Mouse (Mus musculus) neural tube, embryonic 12.5 days (tissue): Measurements from ENCODE around the gene Cdc42. TPM values are rescaled to one million over a fixed set of nuclear protein-coding genes. Genes with fewer than 3 reads are reported as not detected.

Source experiments
- ATAC-seq: fragments of 200-750 bp; cut with Nextera tagmentation; 2 replicates; pipeline ENCODE4 v1.8.0; 2017; ENCODE audit warnings: low read depth, mild to moderate bottlenecking, moderate TSS enrichment, moderate library complexity; ENCODE audit not compliant: low FRiP score
- H3K27ac ChIP-seq: fragments of 300-500 bp; sonication (generic); 2 replicates; pipeline ENCODE4 v1.5.1; 2016
- H3K27me3 ChIP-seq: fragments of 300-500 bp; sonication (generic); replicated peaks from 2 replicates; pipeline ENCODE4 v1.6.1; 2016; ENCODE audit warnings: mild to moderate bottlenecking
- H3K36me3 ChIP-seq: fragments of 300-500 bp; sonication (generic); 2 replicates; pipeline ENCODE4 v1.6.1; 2016; ENCODE audit warnings: mild to moderate bottlenecking
- H3K4me1 ChIP-seq: fragments of 300-500 bp; sonication (generic); 2 replicates; pipeline ENCODE4 v1.6.1; 2016
- H3K4me2 ChIP-seq: fragments of 300-500 bp; sonication (generic); replicated peaks from 2 replicates; pipeline ENCODE4 v1.6.1; 2016; ENCODE audit warnings: mild to moderate bottlenecking
- H3K4me3 ChIP-seq: fragments of 300-500 bp; sonication (generic); 2 replicates; pipeline ENCODE4 v1.5.1; 2016
- H3K9ac ChIP-seq: fragments of 300-500 bp; sonication (generic); 2 replicates; pipeline ENCODE4 v1.6.1; 2016; ENCODE audit warnings: mild to moderate bottlenecking
- H3K9me3 ChIP-seq: fragments of 300-500 bp; sonication (generic); 2 replicates; pipeline ENCODE4 v1.6.1; 2016; ENCODE audit warnings: mild to moderate bottlenecking
- WGBS: fragments of 180-500 bp; shearing (Covaris S2); methylation state at CpG from one replicate; pipeline ENCODE4 v1.1.7; 2016; 5-methylcytosine and 5-hydroxymethylcytosine counted together
- polyA plus RNA-seq: library from polyadenylated mRNA; unstranded; fragments of >200 nt; fragmentation: Nextera tagmentation; extraction: Ambion mirVana; gene quantifications from 2 replicates; pipeline ENCODE4 v1.2.1, GENCODE M21; 2016

The Cdc42 gene
- polyA plus RNA-seq = 665 and 674 TPM in 2 replicates

DNA sequence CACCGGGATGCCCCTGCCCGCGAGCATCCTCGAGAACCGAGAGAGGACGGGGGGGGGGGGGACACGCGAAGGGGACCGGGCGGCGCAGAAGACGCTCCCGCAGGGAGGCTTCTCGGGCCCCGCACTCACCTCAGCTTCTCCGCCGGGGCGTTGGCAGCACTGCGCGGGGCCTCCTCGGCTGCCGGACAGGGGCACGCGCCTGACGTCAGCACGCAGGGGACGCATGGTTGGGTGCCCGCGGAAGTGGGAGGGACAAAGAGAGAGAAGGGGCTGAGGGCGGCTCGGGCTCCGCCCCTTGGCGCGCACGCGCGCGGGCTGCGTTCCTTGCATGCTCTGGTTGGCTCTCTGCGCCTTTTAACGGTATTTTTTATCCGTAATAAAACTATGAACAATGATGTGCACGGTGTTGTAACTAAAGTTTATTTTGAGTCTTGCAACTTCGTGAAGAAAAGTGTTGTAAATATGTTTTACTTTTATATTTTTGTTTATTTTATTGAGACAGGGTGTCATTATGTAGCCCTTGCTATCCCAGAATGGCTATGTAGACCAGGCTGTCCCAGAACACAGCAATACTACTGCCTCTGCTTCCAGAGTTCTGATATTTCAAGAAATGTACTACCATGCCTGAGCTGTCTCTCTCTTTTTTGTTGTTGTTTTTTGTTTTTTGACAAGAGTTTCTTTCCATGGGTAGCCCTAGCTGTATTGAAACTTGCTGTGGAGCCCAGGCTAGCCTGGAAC is at the start of gene Cdc42:
Gene Cdc42 (minus strand): TSS at position 204 of the 738 bp plus-strand sequence.
- ATAC-seq = peak; percentile 96
- H3K27me3 ChIP-seq = no peaks in the 10 kb centered on the region
- H3K4me3 ChIP-seq = peak within 1 kb of the TSS; percentile 97
- H3K4me1 ChIP-seq = peaks cover 21% of the 10 kb centered on the region
- peak within 1 kb of the TSS; percentile 96 for H3K27ac ChIP-seq
- H3K9ac ChIP-seq = peak within 1 kb of the TSS; percentile 99
- H3K36me3 ChIP-seq = no peaks in the 10 kb centered on the region
- H3K4me2 ChIP-seq = peak within 1 kb of the TSS; percentile 78
- WGBS = under 1% methylated on average over 33 of the region's 44 CpGs
- H3K9me3 ChIP-seq = no peaks in the 10 kb centered on the region

DNA sequence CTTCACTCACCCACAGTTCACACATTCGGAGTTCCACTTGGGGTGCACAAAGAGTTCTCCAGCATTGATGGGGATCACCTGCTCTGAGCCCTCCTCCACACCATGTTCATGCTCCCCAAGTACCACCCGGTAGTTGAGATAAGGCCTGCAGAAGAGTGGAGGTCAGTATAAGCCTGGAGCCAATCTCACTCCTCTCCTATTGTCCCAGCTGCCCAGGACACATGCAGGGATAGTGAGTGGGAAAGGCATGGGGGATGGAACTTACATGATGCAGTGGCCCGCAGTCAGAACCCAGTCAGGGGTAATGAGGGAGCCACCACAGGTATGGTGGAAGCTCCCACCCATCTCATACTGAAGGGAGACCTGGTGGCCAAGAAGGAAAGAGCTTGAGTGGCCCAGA is 48.1 kb upstream of the Cdc42 start:
- Histone ChIP-seq H3K9me3 (no peaks in the 10 kb centered on the region), H3K27ac (no peak overlapping the region), H3K27me3 (no peaks in the 10 kb centered on the region), H3K4me3 (no peak overlapping the region), H3K4me1 (no peaks in the 10 kb centered on the region), H3K4me2 (no peak overlapping the region), H3K9ac (no peak overlapping the region), H3K36me3 (no peaks in the 10 kb centered on the region)
- ATAC-seq = no peak
- WGBS = 87% methylated on average over 3 of the region's 3 CpGs

DNA sequence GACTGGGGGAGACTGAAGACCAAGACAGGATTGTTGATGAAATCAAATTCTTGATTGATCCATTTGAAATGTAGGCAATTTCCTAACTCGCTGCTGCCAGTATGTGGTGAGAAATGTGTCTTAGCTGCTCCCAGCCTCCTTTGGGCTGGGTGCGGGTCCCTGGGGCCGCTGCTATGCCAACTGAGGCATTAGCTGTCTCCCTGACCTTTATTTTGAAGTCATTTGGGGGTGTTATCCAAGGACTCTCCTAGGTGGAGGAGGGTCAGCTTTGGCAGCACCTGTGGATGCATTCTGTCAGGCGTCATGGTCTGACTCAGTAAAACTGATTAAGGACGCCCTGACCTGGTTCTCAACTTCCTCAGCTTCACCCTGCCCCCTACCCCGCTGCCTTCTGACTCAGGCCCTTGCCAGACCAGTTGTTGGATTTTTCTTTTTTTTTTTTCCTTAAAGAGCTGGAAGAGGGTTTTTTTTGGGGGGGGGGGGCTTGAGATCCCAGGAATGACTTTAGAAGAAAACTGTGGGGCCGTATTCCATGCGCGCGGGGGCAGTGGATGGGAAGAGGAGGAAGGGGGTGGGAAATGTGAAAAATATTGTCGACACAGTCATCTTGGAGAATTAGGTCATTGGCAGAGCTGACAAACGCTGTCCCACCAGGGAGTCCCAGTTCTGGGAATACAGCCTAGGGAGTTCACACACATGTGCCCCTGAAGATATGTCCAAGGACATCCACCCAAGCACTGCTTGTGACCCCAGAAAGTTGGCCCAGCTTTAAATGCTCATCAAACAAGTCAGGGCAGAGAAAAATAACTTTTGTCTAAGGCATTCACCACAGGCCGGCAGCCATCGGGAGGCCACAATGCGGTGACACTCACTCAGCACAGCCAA is 39.4 kb upstream of the Cdc42 start:
- 82% methylated on average over 15 of the region's 15 CpGs for WGBS
- Histone ChIP-seq H3K4me1 (no peaks in the 10 kb centered on the region), H3K9me3 (0 out of 2 replicates have a peak, but pooled peaks cover 4% of the 10 kb centered on the region), H3K9ac (no peak overlapping the region), H3K4me2 (no peak overlapping the region), H3K27me3 (no peaks in the 10 kb centered on the region), H3K4me3 (no peak overlapping the region), H3K36me3 (no peaks in the 10 kb centered on the region), H3K27ac (no peak overlapping the region)
- ATAC-seq = no peak

DNA sequence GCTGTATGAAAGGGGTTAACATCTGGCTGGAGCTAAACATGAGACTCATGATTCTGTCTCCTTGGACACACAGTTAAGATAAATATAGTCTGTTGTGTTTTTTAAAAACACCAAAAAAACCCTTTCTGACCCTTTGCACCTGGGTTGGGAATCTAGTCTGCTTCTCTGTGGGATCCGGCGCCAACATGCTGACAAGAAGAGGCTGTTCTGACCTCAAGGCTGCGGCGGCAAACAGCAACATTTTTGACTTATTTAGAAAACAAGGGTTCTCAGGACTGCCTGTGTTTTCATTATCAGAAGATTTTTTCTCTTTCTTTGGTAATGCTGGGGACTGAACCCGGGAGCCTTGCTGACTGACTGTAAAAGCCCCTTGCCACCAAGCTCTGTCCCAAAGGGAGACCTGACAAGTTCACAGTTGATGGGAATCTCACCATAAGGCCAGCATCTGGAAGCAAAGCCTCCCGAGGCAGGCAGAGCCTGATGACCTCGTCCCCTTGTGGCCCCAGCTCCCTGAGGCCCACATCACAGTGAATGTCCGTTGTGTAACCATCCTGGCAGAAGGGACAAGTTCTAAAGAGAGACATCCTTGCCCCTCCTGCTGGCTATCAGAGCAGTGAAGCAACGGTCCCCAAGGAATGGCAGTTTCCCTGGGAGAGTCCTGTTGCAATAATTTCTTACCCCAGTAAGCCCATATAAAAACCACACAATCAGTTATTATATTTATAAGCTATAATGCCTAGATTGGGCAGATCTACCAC is 36.0 kb upstream of the Cdc42 start:
- no peak for ATAC-seq
- Histone ChIP-seq H3K9ac (peak overlapping the region; percentile 4; the same call in 1 of the 2 replicates), H3K9me3 (0 out of 2 replicates have a peak, but pooled peaks cover 4% of the 10 kb centered on the region), H3K36me3 (0 out of 2 replicates have a peak, but pooled peaks cover 3% of the 10 kb centered on the region), H3K4me3 (no peak overlapping the region), H3K4me2 (no peak overlapping the region), H3K4me1 (peaks cover 6% of the 10 kb centered on the region; the same call in 1 of the 2 replicates), H3K27ac (no peak overlapping the region), H3K27me3 (no peaks in the 10 kb centered on the region)
- 68% methylated on average over 9 of the region's 9 CpGs for WGBS

DNA sequence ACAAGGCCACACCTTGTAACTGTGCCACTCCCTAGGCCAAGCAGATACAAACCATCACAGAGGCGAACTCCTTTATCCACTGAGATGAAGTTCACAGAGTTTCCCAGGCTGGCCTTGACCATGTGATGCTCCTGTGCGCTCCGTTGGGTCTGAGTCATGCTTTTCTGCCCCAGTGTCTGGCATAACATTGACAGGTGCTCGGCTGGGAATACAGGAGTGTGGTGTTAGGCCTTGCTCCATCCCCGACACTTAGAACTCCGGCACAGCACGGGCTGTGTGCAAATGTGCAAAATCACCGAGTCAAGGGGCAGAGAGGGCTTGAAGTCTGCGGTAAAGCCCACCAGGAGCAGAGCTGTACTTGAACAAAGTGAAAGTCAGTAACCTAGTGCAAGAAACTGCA is 35.4 kb upstream of the Cdc42 start:
- Histone ChIP-seq H3K9ac (no peak overlapping the region), H3K27me3 (no peaks in the 10 kb centered on the region), H3K9me3 (0 out of 2 replicates have a peak, but pooled peaks cover 4% of the 10 kb centered on the region), H3K4me1 (peaks cover 6% of the 10 kb centered on the region; the same call in 1 of the 2 replicates), H3K27ac (no peak overlapping the region), H3K4me2 (no peak overlapping the region), H3K4me3 (no peak overlapping the region), H3K36me3 (0 out of 2 replicates have a peak, but pooled peaks cover 3% of the 10 kb centered on the region)
- ATAC-seq = no peak
- WGBS = 89% methylated on average over 9 of the region's 9 CpGs

DNA sequence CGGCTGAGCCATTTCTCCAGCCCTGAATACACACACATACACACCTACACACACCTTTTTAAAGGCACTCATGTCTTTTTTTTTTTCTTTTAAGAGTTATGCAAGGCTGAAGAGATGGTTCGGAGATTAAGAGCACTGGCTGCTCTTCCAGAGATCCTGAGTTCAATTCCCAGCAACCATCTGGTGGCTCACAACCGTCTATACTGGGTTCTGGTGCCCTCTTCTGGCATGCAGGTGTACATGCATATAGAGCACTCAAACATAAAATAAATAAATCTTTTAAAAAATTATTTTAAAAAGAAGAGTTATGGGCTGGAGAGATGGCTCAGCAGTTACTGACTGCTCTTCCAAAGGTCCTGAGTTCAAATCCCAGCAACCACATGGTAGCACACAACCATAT is 33.8 kb upstream of the Cdc42 start:
- Histone ChIP-seq H3K4me1 (peaks cover 16% of the 10 kb centered on the region; the same call in 1 of the 2 replicates), H3K27ac (no peak overlapping the region), H3K36me3 (0 out of 2 replicates have a peak, but pooled peaks cover 3% of the 10 kb centered on the region), H3K27me3 (no peaks in the 10 kb centered on the region), H3K9me3 (0 out of 2 replicates have a peak, but pooled peaks cover 4% of the 10 kb centered on the region), H3K9ac (no peak overlapping the region), H3K4me2 (no peak overlapping the region), H3K4me3 (no peak overlapping the region)
- no peak for ATAC-seq
- 94% methylated on average over 3 of the region's 3 CpGs for WGBS

DNA sequence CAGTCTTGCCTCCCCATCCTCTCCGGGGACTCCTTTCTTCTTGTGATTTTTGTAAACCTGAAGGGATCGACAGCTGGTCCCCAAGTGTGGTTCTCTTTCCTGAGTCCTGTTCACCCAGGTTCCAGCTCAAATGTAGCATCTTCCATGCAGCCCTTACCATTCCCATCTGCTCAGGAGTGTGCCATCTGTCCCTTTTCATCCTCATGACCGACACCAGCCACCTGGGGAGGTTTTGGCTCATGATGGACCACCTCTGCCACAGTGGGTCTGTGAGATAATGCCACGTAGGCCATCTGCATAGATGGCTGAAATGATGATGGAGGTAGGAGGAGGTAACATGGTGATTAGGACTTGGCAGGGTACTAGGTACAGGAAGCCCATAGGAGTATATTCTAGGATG is 32.7 kb upstream of the Cdc42 start:
- Histone ChIP-seq H3K27ac (no peak overlapping the region), H3K4me2 (no peak overlapping the region), H3K9ac (no peak overlapping the region), H3K27me3 (no peaks in the 10 kb centered on the region), H3K36me3 (0 out of 2 replicates have a peak, but pooled peaks cover 3% of the 10 kb centered on the region), H3K9me3 (no peaks in the 10 kb centered on the region), H3K4me3 (no peak overlapping the region), H3K4me1 (peaks cover 16% of the 10 kb centered on the region; the same call in 1 of the 2 replicates)
- WGBS = 89% methylated on average over 4 of the region's 4 CpGs
- no peak for ATAC-seq

DNA sequence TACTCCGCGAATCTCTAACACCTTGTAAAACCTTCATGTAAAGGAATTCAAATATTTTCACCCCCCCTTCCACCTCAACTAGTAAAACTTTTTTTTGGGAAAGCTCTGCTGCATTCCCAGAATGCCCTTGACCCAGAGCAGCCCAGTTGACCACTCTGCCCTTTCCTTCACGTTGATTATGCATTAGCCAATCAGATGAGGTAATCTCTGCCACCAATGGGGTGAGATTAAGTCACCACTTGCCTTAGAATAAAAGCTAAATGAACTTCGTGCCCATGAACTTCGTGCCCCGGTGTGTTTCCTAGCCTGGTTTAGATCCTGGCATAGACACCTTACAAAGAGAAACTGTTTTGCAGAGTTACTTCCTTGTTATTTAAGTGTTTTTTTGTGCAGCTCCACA is 31.5 kb upstream of the Cdc42 start:
- Histone ChIP-seq H3K9me3 (no peaks in the 10 kb centered on the region), H3K27me3 (no peaks in the 10 kb centered on the region), H3K4me1 (peaks cover 16% of the 10 kb centered on the region; the same call in 1 of the 2 replicates), H3K27ac (no peak overlapping the region), H3K9ac (0 out of 2 replicates have a peak overlapping the region, but pooled peaks have one; percentile 78), H3K36me3 (0 out of 2 replicates have a peak, but pooled peaks cover 3% of the 10 kb centered on the region), H3K4me3 (peak overlapping the region; percentile 83), H3K4me2 (peak overlapping the region; percentile 85)
- no peak for ATAC-seq
- 49% methylated on average over 6 of the region's 6 CpGs for WGBS

DNA sequence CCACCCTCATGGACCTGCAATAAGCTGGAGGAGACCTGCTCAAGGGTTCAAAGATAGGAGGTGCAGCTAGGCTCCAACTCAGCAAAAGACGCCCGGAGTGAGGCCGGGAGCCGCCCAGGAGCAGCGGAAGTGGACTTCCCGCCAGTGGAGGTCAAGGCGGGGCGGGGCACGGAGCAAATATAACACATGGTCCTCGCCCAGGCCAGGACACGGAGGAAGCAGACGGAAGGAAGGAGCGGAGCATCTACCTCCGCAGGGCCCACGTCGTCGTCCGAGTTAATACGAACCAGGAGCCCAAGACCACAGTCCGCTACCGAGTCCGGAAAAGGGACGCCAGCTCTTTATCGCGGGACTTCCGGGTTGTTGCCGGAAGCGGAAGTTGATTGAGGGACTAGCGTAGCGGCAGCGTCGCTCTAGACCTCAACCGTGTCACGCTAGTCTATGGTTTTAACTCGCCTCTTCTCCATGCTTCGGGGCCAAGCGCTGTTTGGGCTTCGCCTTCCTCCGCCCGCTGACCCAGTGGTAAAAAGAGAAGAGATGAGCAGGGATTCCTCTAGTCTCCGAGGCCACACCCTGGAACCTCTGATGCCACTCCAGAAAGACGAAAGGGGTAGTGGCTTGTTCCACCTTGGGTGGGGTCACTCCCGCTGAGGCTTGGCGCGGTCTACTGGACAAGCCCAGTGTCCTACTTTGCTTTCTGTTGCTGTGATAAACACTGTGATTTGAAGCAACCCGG is 30.7 kb upstream of the Cdc42 start:
- Histone ChIP-seq H3K9me3 (no peaks in the 10 kb centered on the region), H3K27ac (peak overlapping the region; percentile 72), H3K36me3 (0 out of 2 replicates have a peak, but pooled peaks cover 3% of the 10 kb centered on the region), H3K27me3 (no peaks in the 10 kb centered on the region), H3K9ac (peak overlapping the region; percentile 78), H3K4me3 (peak overlapping the region; percentile 83), H3K4me1 (peaks cover 16% of the 10 kb centered on the region; the same call in 1 of the 2 replicates), H3K4me2 (peak overlapping the region; percentile 85)
- WGBS = under 1% methylated on average over 46 of the region's 46 CpGs
- peak; percentile 90 for ATAC-seq

DNA sequence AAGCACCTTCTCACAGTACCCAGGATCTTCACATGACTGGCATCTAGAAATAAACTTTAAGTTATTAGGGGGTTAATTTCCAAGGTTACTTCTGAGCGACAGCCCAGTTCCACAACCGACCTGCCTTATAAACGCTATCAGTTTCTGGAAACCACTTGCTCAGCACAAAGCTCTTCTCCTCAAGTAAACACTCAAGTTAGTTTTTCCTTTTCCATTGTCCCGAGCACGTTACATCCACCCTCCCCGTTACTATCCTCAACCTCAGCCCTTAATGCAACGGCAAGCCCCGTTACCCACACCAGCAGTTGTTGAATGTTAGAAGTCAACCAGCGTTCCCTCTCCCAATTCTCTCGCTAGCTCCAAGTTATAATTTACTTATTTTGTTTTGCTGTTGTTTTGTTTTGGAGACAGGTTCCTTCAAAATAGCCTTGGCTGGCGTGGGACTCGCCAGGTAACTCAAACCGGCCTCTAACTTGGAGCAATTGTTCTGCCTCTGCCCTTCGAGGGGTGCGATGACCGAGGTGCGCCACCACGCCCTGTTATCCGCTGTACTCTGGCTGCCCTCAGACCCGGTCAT is 30.1 kb upstream of the Cdc42 start:
- no peak; the same call in 1 of the 2 replicates for ATAC-seq
- Histone ChIP-seq H3K36me3 (0 out of 2 replicates have a peak, but pooled peaks cover 3% of the 10 kb centered on the region), H3K9ac (peak overlapping the region; percentile 78), H3K9me3 (no peaks in the 10 kb centered on the region), H3K27ac (peak overlapping the region; percentile 72), H3K27me3 (no peaks in the 10 kb centered on the region), H3K4me3 (peak overlapping the region; percentile 83), H3K4me1 (peaks cover 16% of the 10 kb centered on the region; the same call in 1 of the 2 replicates), H3K4me2 (peak overlapping the region; percentile 85)
- WGBS = 2% methylated on average over 20 of the region's 20 CpGs
